In genomic region chr5:54106669-54107068, GRCm38 (mm10) we compare ENCODE assay signal across 24 mouse cellular contexts.
"Had no signal": no experiment of that assay in that cellular context is flagged by ENCODE, and none has a peak within 500 bp of the region (broad histone marks: within the 10 kb centered on the region; RNA-seq: fewer than 3 reads in every experiment).

No protein-coding gene starts in this region.

- H3K27me3 ChIP-seq: heart, embryonic 13.5 days; heart, embryonic 15.5 days; hindbrain, embryonic 12.5 days; intestine, embryonic 15.5 days; limb, embryonic 13.5 days; limb, embryonic 15.5 days; liver, embryonic 12.5 days had no signal

- H3K27ac ChIP-seq: heart, embryonic 13.5 days; heart, embryonic 15.5 days; hindbrain, embryonic 10.5 days; hindbrain, embryonic 12.5 days; hindbrain, embryonic 14.5 days; intestine, embryonic 15.5 days; layer of hippocampus, adult 2 months; left cerebral cortex, adult 2 months; limb, embryonic 13.5 days; limb, embryonic 15.5 days; liver, embryonic 12.5 days had no signal

- DNase-seq: gastrocnemius, postnatal 14 days; gastrocnemius, postnatal 36 days; heart, adult 18-20 months; heart, postnatal 4 days; kidney, adult 18-20 months; kidney, adult 8-10 months; kidney, postnatal 10 days; kidney, postnatal 25 days; kidney, postnatal 4 days; left cerebral cortex, postnatal 4 days had no signal

- H3K4me3 ChIP-seq: heart, embryonic 13.5 days; heart, embryonic 15.5 days; hindbrain, embryonic 10.5 days; hindbrain, embryonic 12.5 days; intestine, embryonic 15.5 days; layer of hippocampus, adult 2 months; left cerebral cortex, adult 2 months; limb, embryonic 13.5 days; limb, embryonic 15.5 days; liver, embryonic 12.5 days had no signal

- ATAC-seq: hindbrain, embryonic 16.5 days; inflammation-experienced regulatory T-cells, adult 6 months; intestine, embryonic 15.5 days; intestine, postnatal 0 days; liver, embryonic 12.5 days had no signal

- H3K9ac ChIP-seq: heart, embryonic 13.5 days; heart, embryonic 15.5 days; hindbrain, embryonic 12.5 days; hindbrain, embryonic 14.5 days; intestine, embryonic 15.5 days; limb, embryonic 13.5 days; limb, embryonic 15.5 days; liver, embryonic 12.5 days had no signal

- H3K4me1 ChIP-seq: intestine, embryonic 15.5 days; limb, embryonic 13.5 days; limb, embryonic 15.5 days had no signal
